Mouse (Mus musculus): ENCODE results near the gene Cd79b. TPM values are rescaled to one million over a fixed set of nuclear protein-coding genes. Genes with fewer than 3 reads are reported as not detected.
A peak's percentile ranks its signal among the peaks of the same experiment; 100 is the strongest.

Gene Cd79b
- polyA plus RNA-seq, 1 experiment, result 45.9 TPM

DNA sequence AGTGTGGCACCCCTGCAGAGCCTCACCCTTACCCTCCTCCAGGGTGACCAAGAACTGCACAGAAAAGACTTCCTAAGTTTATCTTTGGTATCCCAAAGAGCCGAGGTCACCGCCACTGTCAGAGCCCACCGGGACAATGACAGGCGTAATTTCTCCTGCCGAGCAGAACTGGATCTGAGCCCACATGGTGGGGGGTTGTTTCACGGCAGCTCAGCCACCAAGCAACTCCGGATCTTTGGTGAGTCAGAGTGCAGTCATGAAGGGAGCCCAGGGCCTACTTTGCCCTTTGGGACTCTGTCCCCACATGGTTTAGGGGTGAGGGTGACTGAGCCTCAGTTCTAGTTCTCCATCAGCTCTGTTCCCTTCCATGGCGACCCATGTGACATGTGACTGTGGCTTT is 30.4 kb downstream of the Cd79b start:
- no peak for DNase-seq
- WGBS, result 51% methylated on average over 8 of the region's 8 CpGs
- Histone ChIP-seq H3K4me3 (replicated peaks; ENCODE audit: extremely low read depth, low read depth, low read length) (no peak overlapping the region), H3K4me1 (ENCODE audit: control insufficient read depth, insufficient read depth, low read length) (no peaks in the 10 kb centered on the region)
- TF ChIP-seq POLR2A (IDR thresholded peaks at IDR 0.05; ENCODE audit: borderline replicate concordance, extremely low read depth, low read depth, low read length) (no peak), CTCF (IDR thresholded peaks at IDR 0.05; ENCODE audit: insufficient read depth, low read length) (no peak)

DNA sequence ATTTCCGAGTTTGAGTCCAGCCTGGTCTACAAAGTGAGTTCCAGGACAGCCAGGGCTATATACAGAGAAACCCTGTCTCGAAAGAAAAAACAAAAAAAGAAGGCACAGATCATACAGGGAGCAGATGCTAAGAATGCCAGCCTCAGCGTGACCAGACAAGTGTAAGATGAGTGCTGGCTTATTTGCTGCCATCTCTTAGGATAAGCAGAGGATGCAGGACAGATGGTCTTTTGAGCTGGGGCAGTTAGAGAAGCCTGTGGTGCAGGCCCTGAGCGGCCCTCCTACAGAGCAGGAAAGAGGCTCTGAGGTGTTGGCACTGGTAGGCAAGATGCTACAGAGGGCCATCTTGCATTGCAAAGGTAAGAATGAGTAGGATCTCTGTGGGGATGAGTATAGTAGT is 31.2 kb downstream of the Cd79b start:
- TF ChIP-seq POLR2A (IDR thresholded peaks at IDR 0.05; ENCODE audit: borderline replicate concordance, extremely low read depth, low read depth, low read length), result no peak
- no peak for TF ChIP-seq CTCF (IDR thresholded peaks at IDR 0.05; ENCODE audit: insufficient read depth, low read length)
- DNase-seq, result no peak
- 80% methylated on average over 4 of the region's 4 CpGs for WGBS
- H3K4me1 ChIP-seq (ENCODE audit: control insufficient read depth, insufficient read depth, low read length), result no peaks in the 10 kb centered on the region
- H3K4me3 ChIP-seq (replicated peaks; ENCODE audit: extremely low read depth, low read depth, low read length), result no peak overlapping the region

DNA sequence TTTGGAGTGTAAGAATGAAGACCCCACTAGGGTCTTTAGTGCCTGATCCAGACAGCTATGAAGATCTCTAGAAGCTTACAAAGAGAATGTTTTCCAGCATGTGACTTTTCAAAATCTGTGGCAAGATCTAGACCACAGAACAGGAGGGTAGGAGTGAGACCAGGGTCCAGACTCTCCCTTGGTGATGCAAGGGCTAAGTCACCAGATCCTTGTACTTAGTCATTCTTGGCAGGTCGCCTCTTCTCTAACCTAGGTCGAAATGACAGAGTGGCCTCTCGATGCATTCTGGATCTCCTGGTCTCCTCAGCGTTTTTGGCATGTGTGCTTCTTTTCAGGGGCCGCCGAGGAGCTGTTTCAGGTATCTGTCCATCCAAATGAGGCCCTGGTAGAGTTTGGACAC is 32.1 kb downstream of the Cd79b start:
- H3K4me1 ChIP-seq (ENCODE audit: control insufficient read depth, insufficient read depth, low read length), result no peaks in the 10 kb centered on the region
- TF ChIP-seq CTCF (IDR thresholded peaks at IDR 0.05; ENCODE audit: insufficient read depth, low read length) (no peak), POLR2A (IDR thresholded peaks at IDR 0.05; ENCODE audit: borderline replicate concordance, extremely low read depth, low read depth, low read length) (no peak)
- H3K4me3 ChIP-seq (replicated peaks; ENCODE audit: extremely low read depth, low read depth, low read length), result no peak overlapping the region
- WGBS, result 75% methylated on average over 6 of the region's 6 CpGs
- no peak for DNase-seq

DNA sequence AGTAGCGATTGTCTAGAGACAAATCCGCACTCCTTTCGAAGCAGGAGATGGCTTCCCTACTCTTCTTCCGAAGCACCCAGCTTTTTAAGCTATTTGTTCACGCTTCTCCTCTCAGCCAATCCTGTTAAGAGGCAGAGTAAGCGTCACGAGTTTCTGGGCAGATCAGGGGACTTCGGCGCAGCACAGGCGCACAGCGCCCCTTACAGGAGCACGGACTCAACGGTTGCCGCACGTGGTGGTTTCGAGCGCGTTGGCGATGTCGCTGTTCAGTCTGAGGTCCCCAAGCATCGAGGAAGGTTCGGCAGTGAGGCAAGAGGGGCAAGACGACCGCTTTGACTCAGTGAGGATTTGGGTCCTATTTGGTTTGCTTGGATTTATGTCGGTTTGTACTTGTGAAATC is 38.1 kb downstream of the Cd79b start, which contains the start of gene Tcam1:
TSS of gene Tcam1 (plus strand) at position 219 of the 400 bp plus-strand sequence.
- Histone ChIP-seq H3K4me1 (ENCODE audit: control insufficient read depth, insufficient read depth, low read length) (peaks cover 13% of the 10 kb centered on the region), H3K4me3 (replicated peaks; ENCODE audit: extremely low read depth, low read depth, low read length) (peak within 1 kb of the TSS; percentile 41)
- TF ChIP-seq CTCF (IDR thresholded peaks at IDR 0.05; ENCODE audit: insufficient read depth, low read length) (peak; percentile 92), POLR2A (IDR thresholded peaks at IDR 0.05; ENCODE audit: borderline replicate concordance, extremely low read depth, low read depth, low read length) (no peak)
- DNase-seq, result peak; percentile 96
- WGBS, result 4% methylated on average over 25 of the region's 25 CpGs

DNA sequence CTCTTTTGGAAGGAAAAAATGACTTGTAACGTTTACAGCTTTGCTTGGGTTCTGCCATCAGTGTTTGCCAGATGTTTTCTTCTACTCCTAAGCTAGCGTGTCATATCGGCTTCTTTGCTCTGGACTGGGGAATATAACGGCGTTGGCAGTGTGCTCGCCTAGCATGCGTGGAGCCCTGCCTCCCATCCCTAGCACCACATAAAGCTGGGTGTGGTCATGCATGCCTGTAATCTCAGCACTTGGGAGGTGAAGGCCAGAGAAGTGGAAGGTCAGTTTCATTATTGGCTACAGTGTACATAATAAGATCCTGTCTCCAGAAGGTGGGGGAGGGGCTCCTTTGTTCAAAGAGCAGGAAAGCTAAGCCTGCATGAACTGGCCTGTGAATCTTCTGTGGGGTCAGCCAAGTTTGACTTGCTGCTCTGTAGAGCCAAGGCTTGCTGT is 39.6 kb downstream of the Cd79b start:
- no peak overlapping the region for H3K4me3 ChIP-seq (replicated peaks; ENCODE audit: extremely low read depth, low read depth, low read length)
- no peak for TF ChIP-seq POLR2A (IDR thresholded peaks at IDR 0.05; ENCODE audit: borderline replicate concordance, extremely low read depth, low read depth, low read length)
- TF ChIP-seq CTCF (IDR thresholded peaks at IDR 0.05; ENCODE audit: insufficient read depth, low read length), result no peak
- 33% methylated on average over 7 of the region's 7 CpGs for whole genome bisulfite sequencing
- peaks cover 21% of the 10 kb centered on the region for H3K4me1 ChIP-seq (ENCODE audit: control insufficient read depth, insufficient read depth, low read length)
- DNase-seq, result no peak

DNA sequence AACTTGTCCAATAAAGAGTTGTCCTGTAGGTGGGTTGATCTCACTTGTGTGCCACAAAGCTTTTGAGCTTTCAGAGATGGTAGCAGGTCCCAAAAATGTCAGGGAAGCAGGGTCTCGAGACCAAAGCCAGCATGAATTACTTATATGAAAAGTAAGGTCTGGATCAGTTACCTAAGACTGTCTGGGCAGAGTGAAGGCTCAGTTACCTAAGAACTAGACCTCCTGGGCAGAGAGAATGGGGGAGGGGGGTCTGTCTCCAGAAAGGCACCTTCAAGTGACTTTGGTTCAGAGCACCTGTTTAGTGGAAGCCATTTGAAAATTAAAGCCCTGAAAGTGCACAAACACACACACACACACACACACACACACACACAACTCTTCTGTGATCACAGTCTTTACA is 40.2 kb downstream of the Cd79b start:
- no peak overlapping the region for H3K4me3 ChIP-seq (replicated peaks; ENCODE audit: extremely low read depth, low read depth, low read length)
- 87% methylated on average over 1 of the region's 1 CpGs for WGBS
- H3K4me1 ChIP-seq (ENCODE audit: control insufficient read depth, insufficient read depth, low read length), result peaks cover 21% of the 10 kb centered on the region
- TF ChIP-seq CTCF (IDR thresholded peaks at IDR 0.05; ENCODE audit: insufficient read depth, low read length) (no peak), POLR2A (IDR thresholded peaks at IDR 0.05; ENCODE audit: borderline replicate concordance, extremely low read depth, low read depth, low read length) (no peak)
- DNase-seq, result no peak

DNA sequence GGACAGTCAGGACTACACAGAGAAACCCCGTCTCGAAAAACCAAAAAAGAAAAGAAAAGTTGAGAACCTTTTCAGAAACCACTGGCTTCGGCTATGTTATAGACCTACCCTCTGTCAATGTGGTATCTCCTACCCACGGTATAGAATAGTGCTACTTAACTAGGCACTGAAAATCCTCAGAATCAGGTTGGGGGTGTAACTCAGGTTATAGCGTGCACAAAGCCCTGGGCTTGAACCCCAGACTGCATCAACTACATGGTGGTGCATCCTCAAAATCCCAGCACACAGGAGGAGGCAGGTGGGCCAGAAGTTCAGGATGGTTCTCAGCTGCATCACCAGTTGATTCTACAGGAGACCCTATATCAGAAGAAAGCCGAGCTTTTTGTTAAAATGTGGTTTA is 40.8 kb downstream of the Cd79b start:
- peaks cover 27% of the 10 kb centered on the region for H3K4me1 ChIP-seq (ENCODE audit: control insufficient read depth, insufficient read depth, low read length)
- no peak overlapping the region for H3K4me3 ChIP-seq (replicated peaks; ENCODE audit: extremely low read depth, low read depth, low read length)
- no peak for DNase-seq
- 95% methylated on average over 6 of the region's 6 CpGs for WGBS
- TF ChIP-seq POLR2A (IDR thresholded peaks at IDR 0.05; ENCODE audit: borderline replicate concordance, extremely low read depth, low read depth, low read length) (no peak), CTCF (IDR thresholded peaks at IDR 0.05; ENCODE audit: insufficient read depth, low read length) (no peak)

DNA sequence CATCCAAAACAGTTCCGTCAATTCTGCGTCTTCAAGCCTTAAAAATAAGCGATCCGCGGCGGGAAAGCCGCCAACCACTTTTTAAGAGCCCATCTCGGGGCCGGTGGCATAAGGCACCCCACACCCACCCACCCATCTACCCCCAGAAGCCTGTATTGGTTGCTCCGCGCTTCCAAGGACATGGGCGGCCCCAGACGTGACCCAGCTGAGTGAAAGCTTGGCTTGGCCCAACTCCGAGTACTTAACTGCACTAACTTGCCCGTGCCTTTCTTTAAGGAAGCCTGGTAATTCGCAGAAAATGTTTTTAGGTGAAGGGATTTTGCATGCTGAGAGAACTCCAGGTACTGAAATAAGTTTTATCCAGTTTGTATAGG is 41.3 kb downstream of the Cd79b start:
- WGBS, result 7% methylated on average over 16 of the region's 16 CpGs
- Histone ChIP-seq H3K4me3 (replicated peaks; ENCODE audit: extremely low read depth, low read depth, low read length) (peak overlapping the region; percentile 82), H3K4me1 (ENCODE audit: control insufficient read depth, insufficient read depth, low read length) (peaks cover 31% of the 10 kb centered on the region)
- DNase-seq, result no peak
- TF ChIP-seq CTCF (IDR thresholded peaks at IDR 0.05; ENCODE audit: insufficient read depth, low read length), result no peak

DNA sequence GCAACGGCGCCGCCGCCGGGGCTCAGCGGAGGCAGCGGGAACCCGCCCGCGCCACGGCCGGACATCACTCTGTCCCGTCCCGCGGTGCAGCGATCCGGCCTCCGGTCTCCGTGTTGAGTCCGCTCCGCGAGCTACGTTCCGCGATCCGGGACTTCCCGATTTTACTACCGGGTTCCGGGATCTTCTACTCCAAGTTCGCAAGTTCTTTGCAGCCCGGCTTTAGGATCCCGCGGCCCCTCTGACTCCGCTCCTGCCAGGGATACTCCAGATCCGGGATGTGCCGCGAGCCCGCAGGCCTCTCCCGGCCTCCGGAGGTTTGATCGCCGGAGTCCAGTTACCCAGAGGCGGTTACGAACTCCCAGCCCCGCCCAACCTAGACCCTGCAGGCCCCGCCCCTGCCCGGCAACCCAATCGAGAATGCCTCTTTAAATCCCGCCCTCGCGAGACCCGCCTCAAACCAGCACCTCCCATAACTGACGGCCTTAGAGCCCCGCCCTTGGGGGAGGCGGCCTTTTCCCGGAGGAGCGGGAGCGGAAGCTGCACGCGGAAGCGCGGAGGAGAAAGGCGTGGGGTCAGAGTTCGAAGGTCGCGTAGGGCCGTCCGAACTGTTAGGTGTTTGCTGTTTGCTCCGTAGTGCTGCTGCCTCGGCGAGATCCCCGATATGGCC is 41.8 kb downstream of the Cd79b start, which contains the start of gene Smarcd2:
TSS of gene Smarcd2 (minus strand) at position 329 of the 667 bp plus-strand sequence.
- H3K4me1 ChIP-seq (ENCODE audit: control insufficient read depth, insufficient read depth, low read length), result peaks cover 36% of the 10 kb centered on the region

More for the DNA sequence above, 41.8 kb downstream of the Cd79b start, which contains the start of gene Smarcd2:
- H3K4me3 ChIP-seq (replicated peaks; ENCODE audit: extremely low read depth, low read depth, low read length), result peak within 1 kb of the TSS; percentile 85
- under 1% methylated on average over 72 of the region's 72 CpGs for WGBS
- TF ChIP-seq POLR2A (IDR thresholded peaks at IDR 0.05; ENCODE audit: borderline replicate concordance, extremely low read depth, low read depth, low read length) (peak; percentile 94), CTCF (IDR thresholded peaks at IDR 0.05; ENCODE audit: insufficient read depth, low read length) (no peak)
- DNase-seq, result peak; percentile 99

Measured in lung, adult 2 months (tissue).